Mouse (Mus musculus) right cerebral cortex, adult 18-20 months (tissue): Measurements from ENCODE around the gene 1700037H04Rik.

Experiments used
- DNase-seq: peaks from one replicate; pipeline ENCODE4 v3.0.0; 2022; ENCODE audit warnings: mixed read lengths

1700037H04Rik gene

DNA sequence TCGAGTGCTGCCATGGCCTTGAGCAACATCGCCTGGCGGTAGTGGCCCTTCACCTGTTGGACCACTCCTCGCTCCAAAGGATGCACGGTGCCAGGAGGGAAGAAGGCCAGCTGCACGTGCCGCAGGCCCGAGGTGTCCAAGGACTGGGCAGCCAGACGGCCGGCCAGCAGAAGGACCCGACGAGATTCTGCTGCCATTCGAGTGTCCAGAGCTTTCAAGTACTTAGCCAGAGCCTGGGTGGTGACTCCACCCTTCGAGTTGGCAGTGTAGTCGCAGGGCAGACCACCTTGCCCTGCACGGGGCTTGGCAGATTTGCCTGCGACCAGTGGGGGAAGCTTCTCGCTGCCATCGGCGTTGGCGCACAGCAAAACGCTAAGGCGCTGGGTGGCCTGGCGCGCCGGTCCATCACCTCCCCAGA is 19.0 kb upstream of the 1700037H04Rik start:
- no peak for DNase-seq

DNA sequence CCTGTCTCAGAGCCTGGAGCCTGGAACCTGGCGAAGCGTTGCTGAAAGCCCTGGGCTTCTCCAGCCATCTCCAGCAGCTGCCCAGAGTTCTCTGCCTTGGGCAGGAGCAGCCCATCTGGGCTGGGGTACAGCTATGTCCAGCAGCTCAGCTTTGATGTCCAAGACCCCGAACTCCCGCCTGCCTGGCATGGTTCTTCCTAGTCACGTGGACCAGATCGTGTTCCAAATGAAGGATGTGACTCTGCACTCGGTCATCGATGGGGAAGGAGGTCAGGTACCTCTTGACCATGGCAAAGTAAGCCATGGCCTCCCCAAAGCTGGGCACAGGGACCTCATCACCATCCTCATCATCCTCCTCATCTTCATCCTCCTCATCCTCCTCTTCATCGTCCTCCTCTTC is 18.1 kb upstream of the 1700037H04Rik start:
- no peak for DNase-seq

DNA sequence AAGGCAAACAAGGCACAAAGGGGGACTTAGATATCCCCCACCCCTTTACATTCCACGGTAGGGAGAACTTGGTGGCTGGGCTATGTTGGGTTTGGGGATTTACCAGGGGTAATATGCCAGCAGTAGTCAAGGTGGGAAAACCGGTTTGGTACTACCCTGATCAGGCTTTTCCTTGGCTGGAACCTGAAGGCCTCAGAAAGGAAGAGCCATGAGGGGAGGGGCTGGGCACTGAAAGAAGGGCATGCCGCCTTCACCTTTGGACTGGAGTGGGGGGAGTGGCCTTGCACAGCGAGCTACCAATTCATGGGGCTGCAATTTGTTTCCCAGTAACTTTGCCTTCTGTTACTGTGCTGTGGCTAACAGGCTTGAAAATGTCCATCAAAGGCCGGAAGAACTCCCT is 16.6 kb upstream of the 1700037H04Rik start:
- no peak for DNase-seq

DNA sequence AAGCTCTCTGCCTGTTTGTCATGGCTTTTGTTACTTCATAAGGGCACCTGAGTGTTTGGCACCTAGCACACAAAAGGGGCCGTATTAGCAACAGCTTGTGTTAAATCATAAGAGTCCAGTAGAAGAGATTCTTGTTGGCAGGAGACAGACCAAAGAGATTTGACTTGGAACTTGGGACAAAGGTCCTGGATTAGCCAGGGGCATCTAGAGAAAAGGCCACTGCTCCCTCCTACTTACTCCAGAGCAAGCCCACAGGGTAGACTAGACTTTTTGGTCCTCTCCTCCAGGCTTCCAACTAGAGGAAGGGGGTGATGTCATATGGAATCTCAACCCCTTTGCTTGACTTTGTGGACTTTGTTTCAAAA is 16.0 kb upstream of the 1700037H04Rik start:
- no peak for DNase-seq

DNA sequence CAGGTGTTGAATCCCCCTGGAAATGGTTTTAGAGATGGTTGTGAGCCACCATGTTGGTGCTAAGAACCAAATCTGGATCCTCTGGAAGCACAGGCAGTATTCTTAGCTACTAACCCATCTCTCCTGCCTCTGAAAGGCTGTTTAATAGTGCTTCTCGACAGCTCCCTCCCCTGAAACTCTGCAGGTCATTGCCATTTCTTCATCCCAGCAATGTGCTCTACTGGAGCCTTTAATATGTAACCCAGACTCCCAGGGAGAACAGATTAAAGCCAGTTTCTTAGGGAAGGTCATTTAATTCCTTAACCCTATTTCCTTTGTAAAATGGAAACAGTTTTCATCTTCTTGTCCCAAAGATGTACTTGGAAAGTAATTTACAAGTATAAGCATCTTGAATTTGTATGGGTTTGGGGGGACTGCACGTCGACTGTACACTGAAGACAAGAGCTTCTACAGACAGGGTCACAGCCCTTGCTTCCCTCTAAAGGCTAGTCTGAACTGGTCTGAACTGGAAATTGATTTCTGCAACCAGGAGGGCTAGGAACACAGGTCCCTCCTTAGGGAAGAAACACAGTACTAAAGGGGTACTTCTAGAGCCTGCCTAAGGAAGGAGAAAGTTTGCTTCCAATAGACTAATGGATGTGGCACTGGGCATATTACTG is 15.5 kb upstream of the 1700037H04Rik start:
- no peak for DNase-seq

DNA sequence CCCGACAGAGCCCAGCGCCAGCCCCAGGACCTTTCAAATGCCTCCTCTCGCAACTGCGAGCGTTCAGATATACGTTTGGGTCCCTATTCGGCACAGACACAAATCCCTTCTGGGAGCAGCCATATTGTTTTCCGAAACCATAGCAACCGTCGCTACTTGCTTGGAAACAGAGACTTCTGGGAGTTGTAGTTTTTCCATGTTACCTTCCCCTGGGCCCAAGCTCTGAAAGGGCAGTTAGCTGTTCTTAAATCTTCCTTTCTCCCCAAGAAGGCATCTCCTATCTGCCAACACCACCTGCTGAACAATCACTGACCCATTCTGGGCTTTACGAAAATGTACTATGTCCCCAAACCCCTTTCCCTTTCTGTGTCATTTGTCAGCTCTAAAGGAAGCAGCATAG is 14.8 kb upstream of the 1700037H04Rik start:
- peak; percentile 67 for DNase-seq

DNA sequence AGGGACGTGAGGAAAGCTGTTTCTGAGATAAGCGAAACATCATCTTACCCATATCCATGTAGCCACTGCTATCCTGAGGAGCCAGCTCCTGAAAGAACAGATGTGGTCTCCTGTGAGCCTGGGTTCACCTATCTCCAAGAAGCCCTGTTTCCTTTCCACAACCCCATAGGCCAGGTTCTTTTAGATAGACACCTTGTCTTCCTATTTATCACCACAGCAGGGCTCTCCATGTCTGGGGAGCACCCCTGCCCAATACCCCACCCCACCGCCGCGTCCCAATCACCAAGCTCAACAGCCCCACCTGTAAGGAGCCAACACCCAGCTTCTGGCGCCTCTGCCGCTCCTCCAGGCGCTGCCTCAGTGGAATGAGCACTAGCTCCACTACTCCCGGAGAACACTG is 12.4 kb upstream of the 1700037H04Rik start:
- DNase-seq, result no peak

DNA sequence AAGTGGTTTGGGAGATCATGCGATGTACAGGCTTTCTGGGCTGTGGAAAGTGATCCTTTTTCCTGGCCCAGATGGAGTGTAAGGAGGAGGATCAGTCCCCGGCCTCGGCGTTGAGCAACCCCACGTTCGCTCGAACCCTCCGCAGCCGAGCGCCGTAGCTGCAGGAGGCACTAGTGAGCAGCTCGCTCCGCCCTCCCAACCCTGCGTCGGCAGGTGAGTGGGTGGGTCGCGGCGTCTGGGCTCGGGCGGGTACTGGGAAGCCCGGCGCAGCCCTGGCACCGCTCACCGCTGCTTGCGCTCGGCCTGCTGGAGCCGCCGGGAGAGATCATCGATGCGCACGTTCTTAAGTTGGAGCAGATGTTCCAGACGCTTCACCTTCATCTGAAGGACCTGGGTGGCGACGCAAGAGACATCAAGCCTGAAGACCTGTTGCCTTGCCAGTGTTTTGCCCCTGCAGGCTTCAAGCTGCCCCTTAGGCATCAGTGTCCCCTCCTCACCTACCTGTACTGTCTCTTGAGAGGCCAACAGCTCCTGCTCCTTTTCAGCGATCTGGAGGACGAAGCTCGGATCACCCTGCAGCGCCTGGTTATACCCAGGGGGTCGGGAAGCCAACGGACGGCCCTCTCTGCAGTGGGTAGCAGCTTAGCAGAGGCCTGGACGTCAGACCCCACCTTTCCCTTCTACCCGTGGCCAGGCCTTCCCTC is 11.7 kb upstream of the 1700037H04Rik start:
- peak; percentile 81 for DNase-seq

DNA sequence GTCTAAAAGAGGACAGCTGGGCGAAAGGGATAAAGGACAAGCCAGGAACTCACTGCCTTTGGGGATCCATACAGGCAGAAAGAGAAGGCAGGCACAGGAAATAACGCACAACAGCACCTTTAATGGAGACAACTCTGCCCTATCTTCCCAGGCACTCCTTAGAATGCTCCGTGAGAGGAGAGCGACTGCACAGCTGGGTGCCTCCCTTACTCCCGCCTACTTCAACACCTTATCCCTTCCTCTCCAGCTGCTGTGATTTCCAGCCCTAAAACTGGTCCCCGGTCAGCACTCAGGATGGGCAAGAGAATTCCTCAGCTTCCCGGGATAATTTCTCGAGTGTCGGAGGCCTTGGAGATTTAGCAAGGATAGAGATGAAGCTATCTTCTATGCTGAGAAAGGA is 11.1 kb upstream of the 1700037H04Rik start:
- no peak for DNase-seq

DNA sequence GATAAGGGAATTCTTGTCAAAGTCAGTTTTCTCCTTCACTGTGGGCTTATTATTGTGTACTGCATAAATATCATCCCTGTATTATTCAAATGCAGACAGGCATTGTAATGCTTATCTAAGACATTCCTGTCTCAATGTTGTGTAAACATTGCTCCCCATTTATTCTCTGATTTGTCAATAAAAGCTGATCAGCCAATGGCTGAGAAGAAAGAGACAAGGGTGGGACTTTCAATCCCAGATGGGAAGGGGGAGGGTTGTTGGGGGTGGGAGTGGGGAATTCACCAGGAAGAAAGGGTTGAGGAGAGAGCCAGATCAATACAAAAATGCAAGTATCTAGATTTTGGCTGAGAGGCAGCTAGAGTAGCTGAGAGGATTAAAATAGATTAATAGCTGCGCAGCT is 9.0 kb upstream of the 1700037H04Rik start:
- no peak for DNase-seq

DNA sequence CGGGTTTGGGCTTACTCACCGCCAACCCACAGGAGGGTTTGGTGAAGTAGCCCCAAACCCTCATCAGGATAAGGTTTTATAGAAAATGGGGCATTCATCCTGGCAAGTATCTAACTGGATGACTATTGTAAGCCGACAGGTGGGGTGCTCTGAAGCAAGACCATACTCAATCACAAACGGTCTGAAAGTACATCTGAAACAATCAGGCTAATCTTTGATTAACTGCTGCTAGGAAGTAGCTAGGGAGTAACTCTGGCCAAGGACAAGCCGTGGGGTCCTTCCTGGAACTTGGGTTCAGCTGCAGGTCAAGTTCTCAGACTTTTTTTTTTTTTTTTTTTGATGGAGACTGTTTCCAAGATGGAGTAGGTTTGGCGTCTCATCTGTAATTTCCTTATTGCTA is 8.1 kb upstream of the 1700037H04Rik start:
- no peak for DNase-seq

DNA sequence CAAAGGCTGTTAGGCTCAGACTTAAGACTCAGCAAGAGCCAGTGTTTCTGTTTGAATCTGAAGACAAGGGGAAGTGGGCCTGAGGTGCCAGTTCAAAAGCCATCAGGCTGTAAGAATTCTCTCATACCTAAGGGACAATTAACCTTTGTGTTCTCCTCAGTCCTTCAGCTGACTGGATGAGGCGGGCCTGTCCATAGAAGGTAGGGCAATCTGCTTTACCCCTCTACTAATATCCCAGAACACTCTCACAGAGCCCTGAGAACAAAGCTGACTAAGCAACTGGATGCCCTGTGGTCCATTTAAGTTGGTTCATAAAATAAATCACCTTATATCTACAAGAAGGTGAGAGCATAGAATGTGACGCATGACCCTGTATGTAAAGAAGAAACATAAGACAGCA is 6.3 kb upstream of the 1700037H04Rik start:
- DNase-seq, result no peak

DNA sequence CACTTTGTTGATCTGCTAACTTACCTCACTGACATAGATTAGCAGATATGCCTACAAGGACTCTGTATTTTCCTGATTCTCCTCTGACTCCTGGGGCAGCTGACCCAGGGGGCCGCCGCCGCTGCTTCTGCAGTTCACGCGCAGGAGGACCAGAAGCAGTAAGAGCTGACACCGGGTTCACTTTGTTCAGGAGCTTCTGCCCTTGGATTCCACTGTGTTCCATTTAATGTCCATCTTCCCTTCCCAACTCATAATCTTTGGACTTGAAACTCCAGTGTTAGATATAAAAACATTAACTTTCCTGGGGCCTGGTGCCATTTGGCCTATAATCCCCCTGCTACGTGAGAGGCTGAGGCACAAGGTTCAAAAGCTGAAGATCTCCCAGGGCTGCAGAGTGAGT is 4.0 kb upstream of the 1700037H04Rik start:
- no peak for DNase-seq

DNA sequence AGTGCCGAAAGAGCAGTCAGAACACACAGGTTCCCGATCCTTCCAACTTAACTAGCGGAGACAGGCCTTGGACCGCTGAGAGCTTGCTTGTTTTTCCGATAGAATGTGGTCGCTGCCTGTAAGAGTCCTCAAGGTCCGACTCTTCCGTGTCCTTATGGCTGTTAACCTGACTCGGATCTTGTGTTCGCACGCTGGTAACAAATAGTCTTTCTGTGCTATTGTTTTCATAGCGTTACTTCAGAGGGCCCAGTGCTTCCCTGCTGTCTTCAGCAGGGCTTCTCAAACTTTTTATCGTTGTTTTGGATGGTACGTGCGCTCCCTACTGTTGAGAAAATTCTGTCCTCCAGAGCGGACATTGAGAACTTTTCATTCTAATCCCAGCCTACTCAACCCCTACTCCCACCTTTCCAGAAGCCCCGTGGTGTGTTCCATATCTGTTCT is 810 bp upstream of the 1700037H04Rik start:
- DNase-seq, result peak; percentile 31

DNA sequence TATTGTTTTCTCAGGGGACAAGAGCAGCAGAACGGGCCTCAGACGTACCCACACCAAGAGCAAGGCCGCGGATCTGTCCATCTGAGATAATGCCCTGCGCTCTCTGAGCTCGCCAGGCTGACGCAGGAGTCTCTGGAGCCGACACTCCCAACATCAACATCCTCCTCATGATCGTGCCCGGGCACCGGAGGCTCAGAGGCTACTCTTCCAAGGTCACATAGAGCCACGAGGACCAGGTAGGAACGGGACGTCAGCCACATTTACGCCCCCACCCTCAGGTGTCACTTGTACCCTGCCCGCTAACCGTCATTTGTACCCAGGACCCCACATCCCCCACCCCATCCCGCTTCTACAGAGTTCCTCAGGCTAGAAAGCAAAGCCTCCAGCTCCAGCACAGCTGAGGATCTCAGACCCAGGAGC is 380 bp downstream of the 1700037H04Rik start:
- peak; percentile 32 for DNase-seq

DNA sequence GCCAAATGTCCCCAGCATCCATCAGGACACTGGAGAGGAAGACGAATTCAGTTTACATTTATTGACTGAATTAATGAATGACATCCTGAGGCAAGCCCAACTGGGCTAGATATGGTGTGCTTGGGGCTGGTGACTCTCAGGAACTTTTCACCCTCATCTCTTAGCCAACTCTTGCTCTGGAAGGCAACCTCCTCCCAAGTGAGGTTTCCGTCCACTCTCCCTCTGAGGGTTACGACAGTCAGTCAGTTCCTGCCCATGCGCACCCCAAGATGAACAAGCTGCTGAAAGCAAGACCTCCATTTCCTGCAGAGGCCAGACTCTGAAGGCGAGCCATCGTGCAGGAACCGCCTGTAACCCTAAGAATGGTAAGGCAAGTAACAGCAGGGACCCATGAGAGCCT is 2.9 kb downstream of the 1700037H04Rik start:
- DNase-seq, result no peak

DNA sequence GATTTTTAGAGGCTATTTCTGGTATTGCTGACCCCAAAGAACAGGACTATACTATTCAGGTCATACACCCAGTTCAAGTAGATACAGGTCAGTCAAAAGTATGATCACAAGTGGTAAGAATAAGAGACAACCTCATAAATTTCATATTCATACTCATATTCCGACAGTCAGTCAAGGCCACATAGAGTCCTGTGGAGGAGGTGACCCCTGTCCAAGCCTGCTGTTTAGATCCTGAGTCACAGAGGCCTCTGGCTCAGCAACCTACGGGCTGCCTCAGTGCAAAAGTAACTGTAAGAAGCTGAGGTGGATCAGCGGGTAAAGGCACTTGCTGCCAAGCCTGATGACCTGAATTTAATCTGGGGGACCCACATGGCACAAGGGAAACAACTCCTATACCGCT is 5.8 kb downstream of the 1700037H04Rik start:
- DNase-seq, result no peak

DNA sequence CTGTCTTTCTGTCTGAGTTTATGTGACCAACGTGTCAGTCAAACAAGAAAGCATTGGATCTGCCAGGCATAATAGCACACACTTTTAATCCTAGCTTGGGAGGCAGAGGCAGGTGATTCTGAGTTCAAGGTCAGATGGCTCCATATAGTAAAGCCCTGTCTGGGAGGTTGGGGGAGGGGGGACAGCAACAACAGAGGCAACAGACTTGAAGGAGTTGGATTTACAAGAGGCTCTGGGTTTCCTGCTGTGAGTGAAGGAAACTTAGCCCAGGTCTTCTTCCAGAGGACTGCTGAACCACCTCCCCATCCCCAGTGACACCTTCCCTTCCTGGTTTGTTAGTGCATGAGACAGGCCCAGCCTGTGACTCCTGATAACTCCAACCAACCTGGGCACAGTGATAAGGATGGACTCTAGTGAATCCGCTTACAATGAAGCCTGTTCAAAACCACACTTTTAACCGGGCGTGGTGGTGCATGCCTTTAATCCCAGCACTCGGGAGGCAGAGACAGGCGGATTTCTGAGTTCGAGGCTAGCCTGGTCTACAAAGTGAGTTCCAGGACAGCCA is 7.6 kb downstream of the 1700037H04Rik start:
- DNase-seq, result no peak

DNA sequence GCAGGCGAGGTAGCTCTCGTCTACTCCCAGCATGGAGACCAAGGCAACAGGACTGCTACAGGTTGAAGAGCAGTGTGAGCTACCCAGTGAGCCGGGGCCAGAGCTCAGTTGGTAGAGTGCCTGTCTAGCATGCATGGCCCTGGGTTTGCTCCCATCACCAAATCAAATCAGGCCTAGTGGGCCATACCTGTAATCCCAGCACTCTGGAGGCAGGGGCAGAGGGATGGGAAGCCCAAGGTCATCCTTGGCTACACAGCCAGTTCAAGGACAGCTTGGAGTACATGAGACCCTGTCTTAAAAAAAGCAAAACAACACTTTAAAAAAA is 10.7 kb downstream of the 1700037H04Rik start:
- no peak for DNase-seq

DNA sequence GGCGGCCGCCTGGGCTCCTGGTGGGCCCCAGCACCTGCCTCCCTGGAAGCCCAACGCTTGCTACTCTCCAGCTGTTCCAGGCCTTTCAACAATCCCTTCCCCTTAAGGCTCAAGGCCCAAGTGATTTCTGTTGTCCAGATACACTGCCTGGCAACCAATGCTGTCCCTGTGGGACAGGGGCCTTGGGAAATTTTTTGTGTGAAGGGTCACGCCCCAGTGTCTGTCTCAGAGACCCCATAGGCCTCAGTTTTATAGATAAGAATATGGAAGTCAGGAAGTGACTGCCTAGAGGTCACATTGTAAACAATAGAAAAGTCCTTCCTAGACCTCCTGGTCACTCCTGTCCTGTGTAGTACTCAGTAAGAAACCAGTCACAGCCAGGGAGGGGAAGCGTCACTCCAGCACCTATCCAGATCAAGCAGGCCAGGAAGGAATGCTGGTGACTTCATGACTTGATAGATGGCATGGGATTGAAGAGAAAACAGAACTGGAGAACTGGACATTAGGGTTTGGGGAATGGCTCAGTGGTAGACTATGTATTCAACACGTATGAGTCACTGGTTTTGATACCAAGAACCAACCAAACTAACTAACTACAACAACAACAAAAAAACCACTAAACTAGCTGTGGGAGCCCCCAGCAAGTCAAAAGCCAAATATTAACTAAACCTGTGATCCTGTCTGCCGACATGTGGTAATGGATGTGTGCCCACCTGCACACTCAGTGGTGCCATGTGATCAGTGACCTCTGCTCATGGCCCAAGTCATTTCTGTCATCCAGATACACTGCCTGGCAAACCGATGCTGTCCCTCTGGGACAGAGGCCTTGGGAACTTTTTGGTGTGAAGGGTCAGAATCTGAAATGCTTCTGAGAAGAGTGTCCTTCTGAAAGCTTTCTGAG is 11.3 kb downstream of the 1700037H04Rik start:
- DNase-seq, result no peak

DNA sequence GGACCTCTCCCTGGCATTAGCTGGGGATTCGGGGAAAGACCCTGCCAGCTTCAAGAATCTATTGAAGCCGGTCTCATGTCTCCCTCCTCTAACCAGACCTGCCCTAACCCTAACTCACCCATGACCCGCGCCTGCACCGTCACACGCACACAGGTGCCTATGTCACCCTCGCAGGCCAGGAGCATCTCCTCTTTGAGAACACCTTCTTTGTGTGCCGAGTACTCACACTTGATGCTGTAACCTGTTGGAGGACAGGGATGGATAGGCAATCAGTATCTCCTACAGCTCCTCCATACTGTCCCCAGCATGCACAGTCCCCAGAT is 12.9 kb downstream of the 1700037H04Rik start:
- no peak for DNase-seq

DNA sequence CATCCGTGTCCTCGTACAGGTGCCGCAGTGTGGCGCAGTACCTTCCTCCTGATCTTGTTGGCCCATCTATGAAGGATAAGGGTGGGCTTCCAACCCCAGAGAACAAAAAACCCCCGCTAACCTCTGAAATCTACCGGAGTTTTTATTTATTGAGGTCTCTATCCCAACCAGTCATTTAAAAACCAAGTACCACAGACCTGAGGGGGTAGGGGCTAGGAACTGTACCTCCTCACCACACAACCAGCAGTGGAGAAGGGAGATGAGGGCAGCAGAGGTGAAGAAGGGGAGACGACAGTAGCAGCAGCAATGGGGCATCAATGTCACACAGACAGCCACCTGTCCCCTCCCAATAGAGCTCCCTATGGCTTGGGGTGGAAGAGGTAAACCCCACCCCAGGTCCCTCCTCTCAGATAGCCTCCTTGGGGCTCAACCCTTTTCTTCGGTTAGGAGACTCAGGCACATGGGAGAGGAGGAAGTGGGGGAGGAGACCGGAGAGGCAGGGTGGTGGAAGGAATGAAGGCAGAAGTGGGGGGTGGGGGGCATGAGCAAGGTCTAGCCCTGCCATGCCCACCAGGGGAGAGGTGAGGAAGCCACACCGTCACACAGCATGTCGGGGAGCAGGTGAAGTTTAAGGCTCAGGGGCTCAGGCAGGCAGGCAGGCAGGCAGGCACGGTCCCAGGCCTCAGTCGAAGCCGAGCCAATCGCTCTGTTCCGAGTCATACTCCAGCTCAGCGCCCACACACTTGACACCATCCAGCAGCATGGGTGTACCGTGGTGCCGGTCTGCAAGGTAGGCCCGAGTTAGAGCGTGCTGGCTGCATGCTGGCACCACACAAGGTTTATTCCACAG is 13.5 kb downstream of the 1700037H04Rik start:
- DNase-seq, result peak; percentile 63

DNA sequence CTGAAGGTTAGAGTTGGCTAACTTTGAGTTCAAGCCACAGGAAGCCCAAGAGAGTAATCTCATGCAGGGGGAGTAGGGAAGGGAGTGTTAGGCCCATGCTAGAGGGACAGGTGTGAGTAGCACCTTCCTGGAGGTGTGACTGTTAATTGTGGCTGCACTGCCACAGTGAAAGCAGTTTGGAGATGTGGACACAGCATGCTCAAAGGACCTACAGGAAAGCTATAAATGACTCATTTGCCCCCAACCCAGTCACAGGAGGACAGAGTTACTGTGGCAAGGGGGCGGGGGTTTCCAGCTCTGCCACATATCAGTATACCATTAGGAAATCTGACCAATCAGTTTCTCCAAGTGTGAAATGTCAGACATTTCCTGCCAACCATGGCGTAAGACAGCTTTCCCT is 14.3 kb downstream of the 1700037H04Rik start:
- DNase-seq, result no peak
